Mouse (Mus musculus) C2C12 (cell line): ENCODE data around the gene Xpnpep2. TPM values are rescaled to one million over a fixed set of nuclear protein-coding genes. Genes with fewer than 3 reads are reported as not detected.

Experiments
- H3K27me3 ChIP-seq: one replicate; pipeline ENCODE4 v1.6.1; 2011; ENCODE audit not compliant: control insufficient read depth, insufficient read depth, insufficient read length
- H3K36me3 ChIP-seq: one replicate; pipeline ENCODE4 v1.6.1; 2011; ENCODE audit not compliant: control insufficient read depth, insufficient read depth
- H3K4me3 ChIP-seq: one replicate; pipeline ENCODE4 v1.5.1; 2011; ENCODE audit warnings: mild to moderate bottlenecking, control low read depth; ENCODE audit not compliant: poor library complexity, insufficient read depth, severe bottlenecking
- H3K79me2 ChIP-seq: one replicate; pipeline ENCODE4 v1.6.1; 2011; ENCODE audit not compliant: control insufficient read depth, insufficient read depth
- H3K79me3 ChIP-seq: one replicate; pipeline ENCODE4 v1.6.1; 2011; ENCODE audit warnings: low read depth, control low read depth
- H3ac ChIP-seq: one replicate; pipeline ENCODE3; 2011; ENCODE audit warnings: low read depth; ENCODE audit not compliant: control insufficient read depth, insufficient read length
- CEBPB ChIP-seq: IDR thresholded peaks from one replicate; pipeline ENCODE4 v1.6.1; 2011; ENCODE audit warnings: low read depth, mild to moderate bottlenecking, control low read depth, moderate library complexity
- CTCF ChIP-seq: IDR thresholded peaks from one replicate; pipeline ENCODE4 v1.5.1; 2011; ENCODE audit not compliant: control insufficient read depth, insufficient read depth, insufficient read length
- FOSL1 ChIP-seq: IDR thresholded peaks from one replicate; pipeline ENCODE4 v1.8.0; 2011; ENCODE audit warnings: mild to moderate bottlenecking, low read length; ENCODE audit not compliant: poor library complexity, insufficient read depth, severe bottlenecking
- MAX ChIP-seq: IDR thresholded peaks from one replicate; pipeline ENCODE4 v1.6.1; 2011; ENCODE audit warnings: mild to moderate bottlenecking, control low read depth
- MYOD1 ChIP-seq: IDR thresholded peaks from one replicate; pipeline ENCODE4 v1.6.1; 2011; ENCODE audit warnings: low read depth; ENCODE audit not compliant: control insufficient read depth, insufficient read length
- MYOG ChIP-seq: IDR thresholded peaks from one replicate; pipeline ENCODE4 v1.6.1; 2011; ENCODE audit not compliant: control insufficient read depth, insufficient read length; ENCODE audit errors: extremely low read depth
- USF1 ChIP-seq: IDR thresholded peaks from one replicate; pipeline ENCODE4 v1.6.1; 2011; ENCODE audit warnings: low read depth, mild to moderate bottlenecking, control low read depth, moderate library complexity
- polyA plus RNA-seq: library from polyadenylated mRNA; unstranded; fragments of >200 nt; fragmentation: generic; extraction: Trizol; gene quantifications from one replicate; pipeline ENCODE4 v1.2.1, GENCODE M21; 2012; ENCODE audit warnings: missing spikeins

The Xpnpep2 gene
- polyA plus RNA-seq, 1 experiment = 0.11 TPM

DNA sequence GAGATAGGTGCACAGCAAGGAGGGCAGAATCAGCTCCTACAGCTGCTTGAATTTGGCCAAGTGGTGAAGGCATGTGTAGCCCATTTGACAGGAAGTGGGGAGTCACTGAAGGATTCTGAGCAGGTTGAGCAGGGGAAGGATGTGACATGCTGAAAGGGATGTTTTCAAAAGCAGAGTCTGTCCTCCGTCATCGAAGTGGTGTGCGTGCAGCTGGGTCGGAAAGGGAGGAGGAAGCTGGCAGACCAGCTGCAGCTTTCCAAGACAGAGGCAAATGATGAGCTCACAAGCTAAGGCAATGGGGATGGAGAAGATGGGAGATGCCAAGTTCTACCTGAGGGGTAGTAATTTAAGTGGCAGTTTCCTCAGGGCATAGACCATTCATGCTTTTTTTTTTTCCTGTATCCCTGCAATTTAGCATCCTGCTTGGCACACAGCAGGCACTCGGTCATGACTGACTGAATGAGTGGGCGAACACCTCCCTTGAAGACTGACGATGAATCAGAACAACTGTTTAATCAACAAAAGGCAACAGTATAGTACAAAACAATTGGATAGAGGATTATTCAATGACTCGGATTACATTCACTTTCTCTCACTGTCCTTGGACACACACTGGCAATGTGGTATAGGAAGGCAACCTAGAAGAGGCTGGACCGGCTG, 9.9 kb upstream of the Xpnpep2 start:
- no peaks in the 10 kb centered on the region for H3K27me3 ChIP-seq
- H3ac ChIP-seq = no peak overlapping the region
- no peaks in the 10 kb centered on the region for H3K79me3 ChIP-seq
- H3K79me2 ChIP-seq = no peaks in the 10 kb centered on the region
- H3K36me3 ChIP-seq = no peaks in the 10 kb centered on the region
- TF ChIP-seq CTCF (no peak), MYOD1 (no peak), FOSL1 (no peak), USF1 (no peak), CEBPB (no peak), MAX (no peak), MYOG (no peak)
- H3K4me3 ChIP-seq = no peak overlapping the region

DNA sequence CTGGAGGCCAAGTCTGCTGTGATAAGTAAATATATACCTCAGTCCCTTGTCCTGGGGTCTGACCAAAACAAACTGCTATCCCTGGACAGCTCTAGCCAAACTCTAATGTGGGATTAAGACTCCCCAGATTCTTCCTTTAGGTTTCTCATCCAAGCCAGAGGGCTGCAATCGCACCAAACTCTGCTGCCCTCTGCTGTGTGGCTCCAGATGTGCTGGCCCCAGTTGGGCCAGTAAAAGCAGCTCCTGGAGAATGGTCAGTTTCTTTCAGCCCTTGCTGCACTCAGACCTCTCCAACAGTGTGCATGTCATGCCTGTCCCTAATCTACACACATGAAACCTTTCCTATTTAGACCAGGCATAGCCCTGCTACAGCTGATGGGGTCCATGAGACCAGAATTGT, 8.7 kb upstream of the Xpnpep2 start:
- Histone ChIP-seq H3K4me3 (no peak overlapping the region), H3K27me3 (no peaks in the 10 kb centered on the region), H3ac (no peak overlapping the region), H3K79me2 (no peaks in the 10 kb centered on the region), H3K36me3 (no peaks in the 10 kb centered on the region), H3K79me3 (no peaks in the 10 kb centered on the region)
- TF ChIP-seq CTCF (no peak), MYOD1 (no peak), MYOG (no peak), USF1 (no peak), CEBPB (no peak)

DNA sequence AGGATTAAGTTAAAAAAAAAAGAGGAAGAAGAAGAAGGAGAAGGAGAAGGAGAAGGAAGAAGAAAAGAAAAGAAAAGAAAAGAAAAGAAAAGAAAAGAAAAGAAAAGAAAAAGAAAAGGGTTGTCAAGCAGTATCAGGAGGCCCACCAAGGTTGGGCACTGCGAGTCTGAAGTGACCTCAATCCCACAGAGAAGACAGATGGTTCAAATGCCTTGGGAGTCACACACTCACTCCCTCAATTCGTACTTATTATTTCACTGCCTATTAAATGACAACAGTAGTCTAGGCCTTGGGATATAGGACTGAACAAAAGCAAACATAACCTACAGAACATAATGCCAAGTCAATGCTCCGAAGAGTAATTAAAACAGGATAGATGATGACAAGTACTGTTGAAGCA, 5.3 kb upstream of the Xpnpep2 start:
- no peak overlapping the region for H3K4me3 ChIP-seq
- no peaks in the 10 kb centered on the region for H3K79me2 ChIP-seq
- no peak for TF ChIP-seq CTCF
- no peak for TF ChIP-seq CEBPB
- no peaks in the 10 kb centered on the region for H3K79me3 ChIP-seq
- H3K27me3 ChIP-seq = no peaks in the 10 kb centered on the region
- no peak overlapping the region for H3ac ChIP-seq
- no peaks in the 10 kb centered on the region for H3K36me3 ChIP-seq

- Histone ChIP-seq H3K4me3 (no peak overlapping the region), H3ac (no peak overlapping the region), H3K79me3 (no peaks in the 10 kb centered on the region), H3K27me3 (no peaks in the 10 kb centered on the region), H3K36me3 (no peaks in the 10 kb centered on the region), H3K79me2 (no peaks in the 10 kb centered on the region)
- no peak for TF ChIP-seq MYOG
- TF ChIP-seq CEBPB = no peak
- no peak for TF ChIP-seq USF1
- TF ChIP-seq MYOD1 = no peak
- no peak for TF ChIP-seq MAX
- no peak for TF ChIP-seq FOSL1
- no peak for TF ChIP-seq CTCF
Observed at GRCm38 (mm10) chrX:48104736-48105441, 3.6 kb upstream of the Xpnpep2 start.

DNA sequence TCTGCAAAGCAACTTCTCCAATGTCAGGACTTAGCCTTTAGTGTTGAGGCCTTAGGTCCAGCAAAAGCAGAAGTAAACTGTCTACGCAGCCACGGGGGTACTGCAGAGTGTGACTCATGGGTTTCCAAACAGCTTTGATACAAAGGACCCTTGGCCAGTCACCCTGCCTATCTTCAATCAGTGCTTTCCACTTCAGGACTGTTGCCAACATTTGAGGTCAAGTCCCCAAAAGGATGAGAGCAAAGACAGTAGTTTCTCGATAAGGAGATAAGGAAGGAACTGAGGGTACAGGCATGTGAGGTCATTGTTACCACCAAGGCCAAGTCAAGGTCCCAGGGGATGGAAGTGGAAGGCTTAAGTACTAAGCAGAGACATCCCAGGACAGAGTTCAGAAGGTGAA, 2.3 kb upstream of the Xpnpep2 start:
- Histone ChIP-seq H3K27me3 (no peaks in the 10 kb centered on the region), H3K36me3 (no peaks in the 10 kb centered on the region), H3ac (no peak overlapping the region), H3K4me3 (no peak overlapping the region), H3K79me2 (no peaks in the 10 kb centered on the region), H3K79me3 (no peaks in the 10 kb centered on the region)
- TF ChIP-seq USF1 = no peak
- TF ChIP-seq CTCF = no peak
- no peak for TF ChIP-seq CEBPB
- TF ChIP-seq FOSL1 = no peak
- TF ChIP-seq MYOD1 = no peak
- no peak for TF ChIP-seq MAX
- TF ChIP-seq MYOG = no peak

DNA sequence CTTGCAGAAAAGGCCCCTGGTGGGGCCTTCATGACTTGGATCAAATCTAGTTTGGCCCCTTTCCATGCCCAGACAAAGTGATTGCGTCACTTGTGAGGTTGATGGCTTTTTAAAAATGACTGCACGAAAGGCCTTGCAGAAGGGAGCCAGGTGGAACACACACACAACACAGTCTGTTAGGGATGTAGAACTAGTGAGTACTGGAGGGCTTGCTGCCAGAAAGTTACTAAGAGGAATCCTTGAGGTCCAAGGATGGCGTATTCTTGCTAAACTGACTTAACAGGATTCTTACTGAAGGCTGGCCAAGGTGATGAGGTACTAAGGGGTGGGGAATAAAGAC, 761 bp downstream of the Xpnpep2 start:
- H3ac ChIP-seq = no peak overlapping the region
- no peaks in the 10 kb centered on the region for H3K36me3 ChIP-seq
- H3K4me3 ChIP-seq = no peak overlapping the region
- TF ChIP-seq FOSL1 (no peak), CEBPB (no peak), MYOG (no peak), MYOD1 (no peak)
- no peaks in the 10 kb centered on the region for H3K79me2 ChIP-seq
- no peaks in the 10 kb centered on the region for H3K79me3 ChIP-seq
- no peaks in the 10 kb centered on the region for H3K27me3 ChIP-seq
